Comparison of ENCODE assay signal across 9 mouse cellular contexts in the genomic region with DNA sequence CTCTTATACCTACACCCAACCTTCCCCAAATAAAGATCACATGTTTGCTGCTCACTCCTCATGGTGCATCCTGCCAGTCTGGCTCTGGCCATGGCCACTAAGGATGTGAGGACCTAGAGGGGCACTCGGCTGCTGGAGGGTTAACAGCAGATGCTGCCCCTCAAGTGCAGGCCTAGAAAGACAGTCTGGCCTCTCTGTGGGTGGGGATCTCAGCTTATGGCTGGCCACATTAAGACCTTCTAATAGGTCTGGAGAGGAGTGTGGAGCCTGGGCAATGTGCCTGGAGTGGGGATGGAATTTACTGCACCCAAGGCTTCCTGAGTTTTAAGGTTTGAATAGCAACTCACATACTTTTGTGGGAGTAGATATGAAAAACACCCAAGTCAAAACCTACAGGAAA.
DNase-seq lines count a peak whose midpoint lies in the region; ATAC-seq and TF ChIP-seq lines count a peak whose summit lies in the region.
"Had no signal": no experiment of that assay in that cellular context is flagged by ENCODE, and none has a peak within 500 bp of the region (broad histone marks: within the 10 kb centered on the region; RNA-seq: fewer than 3 reads in every experiment).

No protein-coding gene starts in this region.

- peak; percentile 26 for ATAC-seq in hindbrain, embryonic 16.5 days
- ATAC-seq in stomach, postnatal 0 days (ENCODE audit: low FRiP score, low TSS enrichment): no peak

- H3K4me1 ChIP-seq in hindbrain, embryonic 16.5 days (ENCODE audit: control insufficient read depth, insufficient read depth, low read depth, low read length): peaks cover 35% of the 10 kb centered on the region
- peaks cover 53% of the 10 kb centered on the region for H3K4me1 ChIP-seq in hindbrain, embryonic 10.5 days (replicated peaks)
- H3K4me1 ChIP-seq in stomach, postnatal 0 days (replicated peaks; ENCODE audit: control insufficient read depth, insufficient read depth): peaks cover 2% of the 10 kb centered on the region; the same call in 1 of the 2 replicates

- DNase-seq in hindbrain, embryonic 10.5 days (ENCODE audit: low spot score): no peak
- DNase-seq in urinary bladder, postnatal 14 days (ENCODE audit: low spot score): peak; percentile 55
- no peak for DNase-seq in urinary bladder, adult 2 months (ENCODE audit: low spot score)
- DNase-seq in cerebellum, postnatal 25 days: peak; percentile 84 to 91
- no peak for DNase-seq in stomach, postnatal 0 days (ENCODE audit: low spot score)
- DNase-seq in layer of hippocampus, adult 9-11 months: no peak
- DNase-seq in neural tube, embryonic 10.5 days (ENCODE audit: extremely low spot score, low spot score): no peak

- H3K4me2 ChIP-seq in hindbrain, embryonic 16.5 days (ENCODE audit: low read length): no peak overlapping the region
- no peak overlapping the region for H3K4me2 ChIP-seq in stomach, postnatal 0 days (replicated peaks; ENCODE audit: low read depth)
- H3K4me2 ChIP-seq: neural tube, embryonic 15.5 days had no signal

- no peaks in the 10 kb centered on the region for H3K27me3 ChIP-seq in hindbrain, embryonic 16.5 days (replicated peaks; ENCODE audit: control insufficient read depth, insufficient read depth, low read length)
- H3K27me3 ChIP-seq in hindbrain, embryonic 10.5 days (ENCODE audit: insufficient read depth, poor library complexity, severe bottlenecking): peaks cover 6% of the 10 kb centered on the region; the same call in 1 of the 2 replicates
- H3K27me3 ChIP-seq in stomach, postnatal 0 days (ENCODE audit: control insufficient read depth, insufficient read depth, low read length): no peaks in the 10 kb centered on the region
- H3K27me3 ChIP-seq: neural tube, embryonic 15.5 days had no signal

- WGBS in hindbrain, embryonic 16.5 days: 60% methylated on average over 1 of the region's 1 CpGs
- WGBS in hindbrain, embryonic 10.5 days: 71% methylated on average over 1 of the region's 1 CpGs
- WGBS in stomach, postnatal 0 days: 59% methylated on average over 1 of the region's 1 CpGs

- TF ChIP-seq CTCF in stomach, postnatal 0 days (IDR thresholded peaks at IDR 0.05; ENCODE audit: low read depth): no peak

- H3K9me3 ChIP-seq in hindbrain, embryonic 16.5 days (ENCODE audit: control insufficient read depth, low read length): no peaks in the 10 kb centered on the region
- H3K9me3 ChIP-seq in hindbrain, embryonic 10.5 days: no peaks in the 10 kb centered on the region
- H3K9me3 ChIP-seq in stomach, postnatal 0 days (ENCODE audit: control insufficient read depth, low read length): no peaks in the 10 kb centered on the region
- H3K9me3 ChIP-seq: neural tube, embryonic 15.5 days had no signal

- H3K36me3 ChIP-seq in hindbrain, embryonic 16.5 days (ENCODE audit: control insufficient read depth, insufficient read depth, low read length): no peaks in the 10 kb centered on the region
- H3K36me3 ChIP-seq in hindbrain, embryonic 10.5 days: no peaks in the 10 kb centered on the region
- H3K36me3 ChIP-seq in stomach, postnatal 0 days (ENCODE audit: control insufficient read depth, insufficient read depth, low read length): no peaks in the 10 kb centered on the region
- H3K36me3 ChIP-seq: neural tube, embryonic 15.5 days had no signal

- no peak overlapping the region for H3K4me3 ChIP-seq in hindbrain, embryonic 16.5 days (ENCODE audit: low read length)
- no peak overlapping the region for H3K4me3 ChIP-seq in hindbrain, embryonic 10.5 days
- no peak overlapping the region for H3K4me3 ChIP-seq in stomach, postnatal 0 days (ENCODE audit: low read depth, low read length)
- H3K4me3 ChIP-seq: neural tube, embryonic 15.5 days had no signal

- H3K9ac ChIP-seq in hindbrain, embryonic 16.5 days (ENCODE audit: low read depth, low read length): no peak overlapping the region
- no peak overlapping the region for H3K9ac ChIP-seq in stomach, postnatal 0 days (ENCODE audit: low read length)
- H3K9ac ChIP-seq: neural tube, embryonic 15.5 days had no signal

- no peak overlapping the region for H3K27ac ChIP-seq in hindbrain, embryonic 16.5 days (ENCODE audit: low read depth, low read length)
- H3K27ac ChIP-seq in hindbrain, embryonic 10.5 days: no peak overlapping the region
- H3K27ac ChIP-seq in stomach, postnatal 0 days (replicated peaks): 0 out of 2 replicates have a peak overlapping the region, but pooled peaks have one; percentile 0
- H3K27ac ChIP-seq: neural tube, embryonic 15.5 days had no signal

- TF ChIP-seq EP300 in stomach, postnatal 0 days (optimal IDR thresholded peaks at IDR 0.05): no peak

Comparison
In these comparisons a context has a peak if more than half of its experiments do, and no peak if none do; other contexts are left out.
1. DNase-seq: peak in urinary bladder, postnatal 14 days (single experiment) and cerebellum, postnatal 25 days (2 of 2); none in hindbrain, embryonic 10.5 days (single experiment), urinary bladder, adult 2 months (single experiment), stomach, postnatal 0 days (single experiment), layer of hippocampus, adult 9-11 months (single experiment) and neural tube, embryonic 10.5 days (single experiment).